Mouse (Mus musculus): ENCODE data around the gene Slc7a3. TPM values are rescaled to one million over a fixed set of nuclear protein-coding genes. Genes with fewer than 3 reads are reported as not detected.

Gene Slc7a3
- polyA plus RNA-seq, 1 experiment from 2014 or later = 1.7 TPM

Other genes starting within 250 kb of the Slc7a3 start
- 0.11 and 0.12 TPM in 2 replicates for gene Tex11, start 26.4 kb downstream of the Slc7a3 start, polyA plus RNA-seq (2016; fragmentation: Nextera tagmentation; extraction: Ambion mirVana)
- 22.0 and 23.0 TPM in 2 replicates for gene Snx12, start 136.5 kb upstream of the Slc7a3 start, polyA plus RNA-seq (2016; fragmentation: Nextera tagmentation; extraction: Ambion mirVana)
- gene Foxo4, start 168.5 kb upstream of the Slc7a3 start, polyA plus RNA-seq (2016; fragmentation: Nextera tagmentation; extraction: Ambion mirVana) = 1.2 and 1.4 TPM in 2 replicates
- not detected in 2 replicates for gene Gm614, start 178.0 kb upstream of the Slc7a3 start, polyA plus RNA-seq (2016; fragmentation: Nextera tagmentation; extraction: Ambion mirVana)
- 11.9 and 12.2 TPM in 2 replicates for gene Il2rg, start 182.2 kb upstream of the Slc7a3 start, polyA plus RNA-seq (2016; fragmentation: Nextera tagmentation; extraction: Ambion mirVana)
- not detected in 2 replicates for gene Gm20489, start 183.0 kb upstream of the Slc7a3 start, polyA plus RNA-seq (2016; fragmentation: Nextera tagmentation; extraction: Ambion mirVana)
- 24.8 and 28.5 TPM in 2 replicates for gene Med12, start 188.0 kb upstream of the Slc7a3 start, polyA plus RNA-seq (2016; fragmentation: Nextera tagmentation; extraction: Ambion mirVana)
- 0.08 and 0.20 TPM in 2 replicates for gene Nlgn3, start 213.1 kb upstream of the Slc7a3 start, polyA plus RNA-seq (2016; fragmentation: Nextera tagmentation; extraction: Ambion mirVana)

Data from liver, embryonic 12.5 days (tissue).